Mouse (Mus musculus) MEL (cell line): ENCODE data around the gene Cfap46. TPM values are rescaled to one million over a fixed set of nuclear protein-coding genes. Genes with fewer than 3 reads are reported as not detected.

ENCODE experiments used
- DNase-seq: peaks from one replicate; pipeline ENCODE4 v3.0.0; 2011; ENCODE audit warnings: low read depth, low spot score
- H3K27ac ChIP-seq: 2 replicates; pipeline ENCODE4 v1.5.1; 2012; ENCODE audit warnings: low read depth, mild to moderate bottlenecking, control low read depth, low read length, moderate library complexity; ENCODE audit not compliant: control insufficient read depth
- H3K27me3 ChIP-seq, 2 experiments: fragments of 150-350 bp in 1 of 2; sonication (generic) in 1 of 2; 2 replicates each; pipeline ENCODE4 v1.6.1; 2012; ENCODE audit warnings: low read length in 2 of 2, mild to moderate bottlenecking in 2 of 2, improper control_type of control experiment in 1 of 2, moderate library complexity in 1 of 2; ENCODE audit not compliant: insufficient read depth in 2 of 2, control insufficient read depth in 1 of 2
- H3K36me3 ChIP-seq, 2 experiments: 2 replicates each; pipeline ENCODE4 v1.6.1; 2012 to 2014; ENCODE audit warnings: low read length in 2 of 2, improper control_type of control experiment in 1 of 2, inconsistent platforms in 1 of 2, mild to moderate bottlenecking in 1 of 2; ENCODE audit not compliant: insufficient read depth in 2 of 2, control insufficient read depth in 1 of 2
- H3K4me1 ChIP-seq, 2 experiments: fragments of 150-350 bp in 1 of 2; sonication (generic) in 1 of 2; 2 replicates each; pipeline ENCODE4 v1.6.1; 2012; ENCODE audit warnings: low read length in 2 of 2, improper control_type of control experiment in 1 of 2, mild to moderate bottlenecking in 1 of 2; ENCODE audit not compliant: insufficient read depth in 2 of 2, control insufficient read depth in 1 of 2
- H3K4me3 ChIP-seq, 2 experiments: fragments of 150-350 bp in 1 of 2; sonication (generic) in 1 of 2; 2 replicates each; pipeline ENCODE4 v1.5.1; 2012; ENCODE audit warnings: low read depth in 2 of 2, low read length in 2 of 2, mild to moderate bottlenecking in 2 of 2, moderate library complexity in 2 of 2, control low read depth in 1 of 2, improper control_type of control experiment in 1 of 2; ENCODE audit not compliant: control insufficient read depth in 1 of 2, insufficient read depth in 1 of 2
- H3K79me2 ChIP-seq: 2 replicates; pipeline ENCODE4 v1.6.1; 2012; ENCODE audit warnings: mild to moderate bottlenecking, low read length, moderate library complexity; ENCODE audit not compliant: control insufficient read depth, poor library complexity, insufficient read depth
- H3K9ac ChIP-seq: 2 replicates; pipeline ENCODE4 v1.6.1; 2012; ENCODE audit warnings: low read depth, mild to moderate bottlenecking, control low read depth, low read length, moderate library complexity; ENCODE audit not compliant: control insufficient read depth, poor library complexity, severe bottlenecking
- H3K9me3 ChIP-seq: fragments of 150-350 bp; sonication (generic); replicated peaks from 2 replicates; pipeline ENCODE4 v1.6.1; 2012; ENCODE audit warnings: mild to moderate bottlenecking, low read length, improper control_type of control experiment, moderate library complexity; ENCODE audit not compliant: insufficient read depth
- CHD1 ChIP-seq: IDR thresholded peaks from 2 replicates; pipeline ENCODE4 v1.6.1; 2012; ENCODE audit warnings: low read depth, mild to moderate bottlenecking, inconsistent platforms, low read length, improper control_type of control experiment
- CTCF ChIP-seq, 3 experiments: IDR thresholded peaks in 2 of 3; conservative IDR thresholded peaks in 1 of 3; 2 replicates each; pipeline ENCODE4 v1.5.1; 2011 to 2012; ENCODE audit warnings: low read length in 3 of 3, low read depth in 2 of 3, mild to moderate bottlenecking in 2 of 3, improper control_type of control experiment in 1 of 3, inconsistent platforms in 1 of 3, mixed read lengths in 1 of 3, moderate library complexity in 1 of 3; ENCODE audit not compliant: control insufficient read depth in 1 of 3, insufficient read depth in 1 of 3, poor library complexity in 1 of 3, severe bottlenecking in 1 of 3
- E2F4 ChIP-seq: IDR thresholded peaks from 2 replicates; pipeline ENCODE4 v1.6.1; 2011; ENCODE audit warnings: low read depth, low read length, improper control_type of control experiment, borderline replicate concordance
- GABPA ChIP-seq: IDR thresholded peaks from 2 replicates; pipeline ENCODE4 v1.6.1; 2012; ENCODE audit warnings: low read depth, mild to moderate bottlenecking, inconsistent platforms, low read length, improper control_type of control experiment, moderate library complexity
- GATA1 ChIP-seq: IDR thresholded peaks from 2 replicates; pipeline ENCODE4 v1.6.1; 2011; ENCODE audit warnings: low read depth, low read length, improper control_type of control experiment
- HCFC1 ChIP-seq: IDR thresholded peaks from 2 replicates; pipeline ENCODE4 v1.6.1; 2012; ENCODE audit warnings: low read depth, mild to moderate bottlenecking, inconsistent platforms, low read length, improper control_type of control experiment, moderate library complexity
- KAT2A ChIP-seq: conservative IDR thresholded peaks from 2 replicates; pipeline ENCODE4 v1.6.1; 2012; ENCODE audit warnings: low read depth, low read length, improper control_type of control experiment, inconsistent platforms
- MXI1 ChIP-seq: IDR thresholded peaks from 2 replicates; pipeline ENCODE4 v1.6.1; 2011; ENCODE audit warnings: mild to moderate bottlenecking, low read depth, low read length, improper control_type of control experiment
- MYC ChIP-seq: IDR thresholded peaks from 2 replicates; pipeline ENCODE4 v1.6.1; 2011; ENCODE audit warnings: low read depth, mild to moderate bottlenecking, low read length, improper control_type of control experiment, moderate library complexity
- NELFE ChIP-seq: IDR thresholded peaks from 2 replicates; pipeline ENCODE4 v1.6.1; 2011; ENCODE audit warnings: low read depth, low read length, improper control_type of control experiment
- POLR2A ChIP-seq, 2 experiments: IDR thresholded peaks; 2 replicates each; pipeline ENCODE4 v1.6.1; 2011 to 2012; ENCODE audit warnings: low read length in 2 of 2, mild to moderate bottlenecking in 2 of 2, control low read depth in 1 of 2, improper control_type of control experiment in 1 of 2, low read depth in 1 of 2, moderate library complexity in 1 of 2; ENCODE audit not compliant: control insufficient read depth in 1 of 2, insufficient read depth in 1 of 2, poor library complexity in 1 of 2
- RCOR1 ChIP-seq: IDR thresholded peaks from 2 replicates; pipeline ENCODE4 v1.6.1; 2012; ENCODE audit warnings: low read depth, mild to moderate bottlenecking, inconsistent platforms, low read length, improper control_type of control experiment
- SIN3A ChIP-seq: IDR thresholded peaks from 2 replicates; pipeline ENCODE4 v1.6.1; 2012; ENCODE audit warnings: low read length, improper control_type of control experiment, inconsistent platforms
- SMC3 ChIP-seq: IDR thresholded peaks from 2 replicates; pipeline ENCODE4 v1.6.1; 2011; ENCODE audit warnings: low read depth, low read length, improper control_type of control experiment
- TBP ChIP-seq: IDR thresholded peaks from 2 replicates; pipeline ENCODE4 v1.8.0; 2011; ENCODE audit warnings: low read depth, low read length, improper control_type of control experiment
- TCF12 ChIP-seq: IDR thresholded peaks from 2 replicates; pipeline ENCODE4 v1.6.1; 2014; ENCODE audit warnings: low read depth, mild to moderate bottlenecking, inconsistent platforms, low read length, improper control_type of control experiment, moderate library complexity
- USF2 ChIP-seq, 2 experiments: IDR thresholded peaks; 2 replicates each; pipeline ENCODE4 v1.6.1; 2011 to 2012; ENCODE audit warnings: improper control_type of control experiment in 2 of 2, low read length in 2 of 2, borderline replicate concordance in 1 of 2, inconsistent platforms in 1 of 2, low read depth in 1 of 2, mild to moderate bottlenecking in 1 of 2; ENCODE audit not compliant: insufficient read depth in 1 of 2
- ZKSCAN1 ChIP-seq: IDR thresholded peaks from 2 replicates; pipeline ENCODE4 v1.6.1; 2012; ENCODE audit warnings: low read depth, mild to moderate bottlenecking, inconsistent platforms, low read length, improper control_type of control experiment, moderate library complexity
- polyA plus RNA-seq, 2 experiments: library from polyadenylated mRNA; stranded (reverse) in 1 of 2; unstranded in 1 of 2; fragments of >175 nt in 1 of 2; fragments of >200 nt in 1 of 2; gene quantifications; 2 replicates each; pipeline versions ENCODE4 v1.2.1 to v1.2.4; 2012; ENCODE audit warnings: low replicate concordance in 2 of 2, low read depth in 1 of 2; ENCODE audit not compliant: insufficient read length in 2 of 2, insufficient read depth in 1 of 2, missing spikeins in 1 of 2
- total RNA-seq: library from RNA; depleted of rRNA; stranded (reverse); fragments of 300-350 nt; gene quantifications from 2 replicates; pipeline ENCODE4 v1.2.3, GENCODE M21; 2012

Gene Cfap46
- total and polyA plus RNA-seq, 3 experiments, result 0.03 to 0.04 TPM; not detected in 1

DNA sequence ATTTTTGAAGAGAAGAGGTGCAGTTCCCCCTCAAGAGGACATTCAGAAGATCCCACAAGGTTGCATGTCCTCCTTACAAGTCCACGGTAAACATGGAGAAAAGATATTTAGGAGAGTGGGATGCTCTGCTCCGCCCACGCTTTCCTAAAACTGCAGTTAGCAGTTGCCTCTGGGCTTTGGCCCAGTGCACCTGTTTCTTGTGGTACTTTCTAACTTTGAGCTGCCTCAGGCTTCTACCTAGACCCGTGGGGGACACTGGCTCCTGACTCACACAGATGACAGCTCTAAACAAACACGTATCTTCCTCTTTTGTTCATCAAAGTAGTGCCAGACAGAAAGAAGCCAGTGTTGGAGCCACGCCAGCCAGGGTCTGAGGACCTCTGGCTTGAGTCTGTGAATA, 117.6 kb downstream of the Cfap46 start:
- Histone ChIP-seq H3K27me3 (no peaks in the 10 kb centered on the region), H3K4me3 (no peak overlapping the region), H3K27ac (no peak overlapping the region), H3K36me3 (no peaks in the 10 kb centered on the region), H3K4me1 (no peaks in the 10 kb centered on the region), H3K9ac (no peak overlapping the region), H3K9me3 (no peaks in the 10 kb centered on the region), H3K79me2 (no peaks in the 10 kb centered on the region)
- DNase-seq, result peak; percentile 33
- no peak for TF ChIP-seq CHD1
- TF ChIP-seq ZKSCAN1, result no peak
- TF ChIP-seq MYC, result no peak
- no peak for TF ChIP-seq POLR2A (IDR thresholded peaks at IDR 0.05; ENCODE audit: control insufficient read depth in 1 of 2, insufficient read depth in 1 of 2, low read depth in 1 of 2, low read length in 2 of 2, poor library complexity in 1 of 2)
- TF ChIP-seq SMC3, result no peak
- TF ChIP-seq SIN3A, result no peak
- no peak for TF ChIP-seq RCOR1
- no peak for TF ChIP-seq CTCF (IDR thresholded peaks at IDR 0.05 in 2 of 3, conservative IDR thresholded peaks at IDR 0.05 in 1 of 3; ENCODE audit: control insufficient read depth in 1 of 3, insufficient read depth in 1 of 3, low read depth in 2 of 3, low read length in 3 of 3, poor library complexity in 1 of 3, severe bottlenecking in 1 of 3)
- TF ChIP-seq NELFE, result no peak
- TF ChIP-seq TBP, result no peak
- TF ChIP-seq GABPA, result no peak
- no peak for TF ChIP-seq TCF12
- TF ChIP-seq KAT2A, result no peak
- TF ChIP-seq HCFC1, result no peak

DNA sequence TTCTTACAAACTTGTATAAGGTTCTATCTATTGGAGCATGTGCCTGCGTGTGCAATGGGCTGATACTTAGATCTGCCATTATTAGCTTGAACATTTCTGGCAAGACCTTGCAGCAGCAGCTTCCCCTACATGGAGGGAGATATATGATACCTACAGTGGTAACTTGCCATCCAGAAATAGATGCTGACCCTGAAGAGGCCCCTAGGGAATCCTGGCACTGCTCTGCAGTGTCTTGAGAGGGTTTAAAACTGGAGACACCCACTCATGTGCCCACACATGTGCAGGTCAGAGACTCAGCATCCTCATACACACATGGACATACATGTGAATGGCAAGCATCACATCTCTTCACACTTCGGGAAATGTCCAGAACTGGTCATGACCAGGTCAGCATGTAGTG, 119.5 kb downstream of the Cfap46 start:
- no peak overlapping the region for H3K4me3 ChIP-seq
- no peak overlapping the region for H3K27ac ChIP-seq
- no peak overlapping the region for H3K9ac ChIP-seq
- H3K79me2 ChIP-seq, result no peaks in the 10 kb centered on the region
- DNase-seq, result no peak
- no peaks in the 10 kb centered on the region for H3K9me3 ChIP-seq
- no peak for TF ChIP-seq GATA1
- TF ChIP-seq MYC, result no peak
- no peak for TF ChIP-seq MXI1
- H3K27me3 ChIP-seq, result no peaks in the 10 kb centered on the region
- no peaks in the 10 kb centered on the region for H3K4me1 ChIP-seq
- H3K36me3 ChIP-seq, result peaks cover 0 to 2% of the 10 kb centered on the region in 2 experiments; a peak in 1 of 4 replicates

DNA sequence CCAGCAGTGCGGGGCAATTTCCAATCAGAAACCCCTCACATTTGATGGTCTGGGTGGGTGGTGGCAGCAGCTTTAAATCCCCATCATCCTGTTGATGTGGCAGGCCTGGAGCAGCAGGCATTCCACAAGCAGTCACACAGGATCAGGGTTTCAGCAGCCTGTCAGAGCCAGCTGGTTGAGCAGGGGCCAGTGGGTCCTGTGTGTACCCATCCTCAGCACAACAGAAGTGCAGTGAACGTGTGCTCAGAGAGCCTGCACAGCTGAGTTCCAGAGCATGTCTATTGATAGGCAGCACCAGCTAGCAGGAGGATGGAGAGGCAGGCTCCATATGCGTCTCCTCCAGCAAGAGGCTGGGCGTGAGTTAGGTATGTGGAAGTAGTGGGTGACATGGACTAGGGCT, 120.2 kb downstream of the Cfap46 start:
- Histone ChIP-seq H3K27me3 (no peaks in the 10 kb centered on the region), H3K4me1 (no peaks in the 10 kb centered on the region), H3K79me2 (no peaks in the 10 kb centered on the region), H3K9me3 (no peaks in the 10 kb centered on the region), H3K27ac (no peak overlapping the region), H3K9ac (no peak overlapping the region), H3K36me3 (peaks cover 0 to 2% of the 10 kb centered on the region in 2 experiments; a peak in 1 of 4 replicates), H3K4me3 (no peak overlapping the region)
- TF ChIP-seq SMC3 (no peak), E2F4 (no peak), GABPA (no peak), USF2 (IDR thresholded peaks at IDR 0.05; ENCODE audit: borderline replicate concordance in 1 of 2, insufficient read depth in 1 of 2, low read depth in 1 of 2, low read length in 2 of 2) (no peak), NELFE (no peak)
- no peak for DNase-seq
